Mouse (Mus musculus) spleen, adult 12 weeks (tissue): ENCODE data around the gene 4930451I11Rik.

Experiments used
- DNase-seq: peaks from one replicate; pipeline ENCODE4 v3.0.0; 2022; ENCODE audit warnings: low spot score

The 4930451I11Rik gene

DNA sequence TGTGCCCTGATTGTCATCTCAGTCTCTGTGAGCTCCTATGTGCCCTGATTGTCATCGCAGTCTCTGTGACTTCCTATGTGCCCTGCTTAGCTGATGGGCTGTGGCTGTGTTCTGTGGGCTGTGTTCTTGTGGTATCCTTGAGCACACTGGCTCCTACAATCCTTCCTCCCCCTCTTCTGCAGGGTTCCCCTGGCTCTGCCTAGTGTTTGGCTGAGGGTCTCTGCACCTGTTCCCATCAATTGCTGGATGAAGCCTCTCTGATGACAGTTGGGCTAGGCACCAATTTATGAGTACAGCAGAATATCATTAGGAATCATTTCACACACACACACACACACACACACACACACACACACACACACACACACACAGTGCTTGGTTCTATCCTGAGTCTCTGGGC, 1.9 kb upstream of the 4930451I11Rik start:
- no peak for DNase-seq

DNA sequence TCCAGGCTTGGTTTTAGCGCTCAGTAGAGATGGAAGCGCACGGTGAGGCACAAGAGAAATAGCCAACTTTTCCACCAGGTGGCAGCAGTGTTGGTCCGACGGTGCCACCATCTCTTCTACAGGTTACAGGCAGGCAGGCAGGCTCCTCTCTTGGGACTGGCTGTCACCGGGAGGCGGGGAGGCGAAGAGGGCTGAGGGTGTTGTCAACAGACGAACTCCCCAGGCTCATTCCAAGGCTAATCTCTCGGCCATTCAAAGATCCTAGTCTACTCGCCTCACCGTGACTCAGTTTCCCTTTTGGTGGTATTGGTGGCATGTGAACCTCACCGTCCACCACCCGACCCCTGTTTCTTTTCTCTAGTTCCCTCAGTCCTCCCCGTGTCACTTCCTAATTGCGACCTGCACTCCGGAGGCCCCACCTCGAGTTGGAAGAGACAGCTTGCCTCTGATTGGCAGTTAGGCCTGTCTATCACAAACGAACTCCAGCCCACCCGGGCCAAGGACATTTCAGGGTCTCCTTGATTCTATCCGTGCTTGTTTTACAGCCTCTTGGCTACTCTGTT, 678 bp upstream of the 4930451I11Rik start:
- DNase-seq = peak; percentile 60

DNA sequence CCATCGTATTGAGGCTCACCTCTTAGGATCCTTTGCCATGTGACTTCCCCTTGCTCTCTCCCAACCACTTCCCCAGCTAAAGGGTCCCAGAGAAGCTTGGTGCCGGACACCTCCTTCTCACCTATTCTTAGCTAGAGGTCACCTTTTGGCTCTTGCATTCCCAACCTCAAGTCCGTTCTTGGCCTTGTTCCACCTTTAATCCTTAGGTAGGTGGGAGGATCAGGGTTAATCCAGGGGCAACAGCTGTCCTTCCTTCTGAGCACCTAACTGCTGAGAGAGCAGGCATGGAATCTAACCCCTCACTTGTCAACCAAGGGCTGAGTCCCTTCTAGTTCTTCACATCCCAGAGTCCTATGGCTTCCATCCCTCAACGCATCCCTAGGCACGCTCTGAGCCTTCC, 5.5 kb downstream of the 4930451I11Rik start:
- no peak for DNase-seq

DNA sequence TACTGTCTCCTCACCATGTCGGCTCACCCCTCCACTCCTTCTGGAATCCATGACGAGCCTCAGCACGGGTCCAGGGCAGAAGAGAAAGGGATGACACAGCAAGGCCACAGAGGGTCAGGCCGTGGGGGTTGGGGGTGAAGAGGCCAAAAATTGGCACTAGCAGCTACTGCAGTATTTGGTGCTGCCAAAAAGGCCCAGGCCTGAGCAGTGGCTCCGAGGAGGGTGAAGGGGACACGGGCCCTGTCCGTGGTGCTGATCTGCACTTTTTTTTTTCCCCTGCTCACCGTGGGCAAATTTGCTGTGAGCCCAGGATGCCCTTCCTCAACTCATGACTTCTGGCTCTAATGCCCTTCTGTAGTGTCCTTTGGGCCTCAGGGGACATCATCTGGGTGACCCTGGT, 6.0 kb downstream of the 4930451I11Rik start:
- no peak for DNase-seq

DNA sequence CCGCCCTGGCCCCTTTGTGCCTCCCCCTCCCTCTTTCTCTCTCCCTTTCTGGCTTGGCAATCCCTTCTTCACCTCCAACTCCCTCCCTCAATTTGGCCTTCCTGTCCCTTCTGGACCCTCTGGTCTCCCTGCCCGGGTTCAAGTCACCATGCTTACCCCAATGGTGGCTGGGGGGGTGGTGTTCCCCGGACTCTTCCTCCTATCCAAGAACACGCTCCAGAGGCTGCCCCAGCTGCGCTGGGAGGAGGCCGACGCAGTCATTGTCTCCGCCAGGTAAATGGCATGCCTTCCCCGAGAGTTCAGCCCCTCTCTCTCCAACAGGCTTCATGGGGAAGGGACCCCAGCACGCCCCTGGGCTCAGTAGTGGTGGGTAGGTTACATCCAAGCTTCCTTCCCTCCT, 7.5 kb downstream of the 4930451I11Rik start:
- DNase-seq = no peak

DNA sequence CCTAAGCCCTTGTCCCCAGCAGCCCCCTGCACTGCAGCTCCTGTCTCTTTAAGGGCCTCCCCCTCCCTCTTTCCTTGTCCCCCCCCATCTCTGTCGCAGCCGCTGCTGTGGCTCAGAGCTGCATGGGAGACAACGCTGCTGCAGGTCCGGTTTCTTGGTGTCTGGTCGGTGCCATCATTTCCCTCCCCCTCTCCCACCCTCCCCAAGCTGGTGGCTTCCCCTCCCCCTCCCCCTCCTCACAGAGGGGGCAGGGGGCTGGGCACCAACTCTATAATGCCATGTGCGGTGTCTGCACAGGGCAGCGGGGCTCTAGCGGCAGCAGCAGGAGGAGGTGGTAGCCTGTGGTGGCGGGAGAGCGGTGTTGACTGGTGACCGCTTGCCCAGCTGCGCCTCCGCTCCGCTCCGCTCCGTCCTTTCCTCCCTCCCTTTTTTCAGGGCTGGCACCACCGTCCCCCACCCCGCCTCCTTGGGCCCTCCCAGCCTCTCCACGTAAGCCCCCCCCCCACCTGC, 8.2 kb downstream of the 4930451I11Rik start:
- DNase-seq = no peak

DNA sequence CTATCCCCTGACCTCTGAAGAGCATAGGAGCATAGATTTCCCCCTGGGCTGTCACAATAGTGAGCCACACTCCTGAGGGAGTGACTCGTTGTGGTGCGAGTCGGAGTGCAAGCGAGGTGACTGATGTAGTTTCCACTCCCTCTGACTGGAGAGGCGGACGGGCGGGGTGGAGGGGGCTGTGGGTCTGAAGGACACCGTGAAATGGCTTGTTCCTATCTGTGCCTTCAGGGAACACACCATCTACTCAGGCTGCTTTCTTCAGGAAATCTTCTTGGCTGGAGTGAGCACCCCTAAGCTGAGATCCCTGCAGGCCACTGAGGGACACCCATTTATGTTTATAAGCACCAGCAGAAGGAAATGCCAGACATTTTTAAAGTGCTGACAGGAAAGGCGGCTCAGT, 8.7 kb downstream of the 4930451I11Rik start:
- no peak for DNase-seq

DNA sequence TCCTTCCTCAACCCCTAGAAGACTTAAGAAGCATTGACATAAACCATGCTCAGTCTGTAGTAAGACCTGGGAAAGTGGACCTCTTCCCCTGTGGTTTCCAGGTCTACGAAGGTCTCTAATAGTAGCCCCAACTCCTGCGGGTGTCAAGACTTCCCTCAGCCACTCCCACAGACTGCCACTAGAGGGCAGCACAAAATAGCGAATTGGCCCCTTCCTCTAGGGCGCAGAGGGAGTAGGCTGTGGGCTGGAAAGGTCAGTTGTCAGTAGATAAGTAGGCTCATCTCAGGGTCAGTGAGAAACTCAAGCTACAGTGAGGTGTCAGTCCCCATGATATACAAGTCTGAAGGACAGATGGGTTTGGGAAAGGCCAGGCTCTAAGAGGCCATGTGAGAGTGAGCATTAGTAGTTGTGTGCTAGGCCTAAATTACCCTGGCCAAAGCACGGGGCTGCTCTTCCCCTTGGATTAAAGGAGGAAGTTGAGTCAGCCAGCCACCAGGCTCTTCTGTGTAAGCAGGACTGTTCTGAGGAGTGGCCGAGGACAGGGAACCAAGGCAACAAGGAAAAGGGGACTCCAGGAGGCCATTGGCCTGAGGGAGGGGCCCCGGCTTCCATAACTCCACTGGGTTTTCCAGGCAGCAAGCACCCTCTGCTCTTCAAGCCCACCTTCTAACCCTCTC, 9.5 kb downstream of the 4930451I11Rik start:
- peak; percentile 63 for DNase-seq

DNA sequence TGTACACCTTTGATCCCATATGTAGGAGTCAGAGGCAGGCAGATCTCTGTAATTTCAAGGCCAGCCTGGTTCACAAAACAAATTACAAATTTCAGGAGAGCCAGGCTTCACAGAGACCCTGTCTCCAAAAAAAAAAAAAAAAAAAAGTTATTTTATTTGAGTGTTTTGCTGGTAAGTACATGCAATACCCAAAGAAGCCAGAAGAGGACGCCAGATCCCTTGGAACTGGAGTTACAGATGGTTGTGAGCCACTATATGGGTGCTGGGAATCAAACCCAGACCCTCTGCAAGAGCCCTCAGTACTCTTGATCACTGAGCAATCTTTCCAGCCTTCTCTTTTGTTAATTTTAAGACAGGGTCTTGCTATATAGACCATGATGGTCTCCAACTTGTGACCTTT, 12.6 kb downstream of the 4930451I11Rik start:
- no peak for DNase-seq

DNA sequence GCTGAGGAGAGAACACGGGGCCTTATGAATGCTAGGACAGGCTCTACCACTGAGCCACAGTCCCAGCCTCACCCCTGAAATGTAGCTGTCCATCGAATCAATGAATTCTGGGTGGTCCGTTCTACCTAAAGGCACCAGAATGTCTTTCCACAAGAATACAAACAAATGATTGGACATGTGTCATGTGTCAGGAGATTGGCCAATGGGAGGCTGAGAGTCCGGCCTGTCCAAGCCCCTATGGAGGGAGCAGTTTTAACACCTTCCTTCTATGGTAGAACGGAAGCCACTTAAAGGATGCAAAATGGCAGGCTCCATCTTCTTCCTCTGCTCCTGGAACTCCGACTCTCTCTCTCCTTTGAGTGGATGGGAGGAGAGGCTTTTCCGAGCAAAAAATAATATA, 13.8 kb downstream of the 4930451I11Rik start:
- no peak for DNase-seq

DNA sequence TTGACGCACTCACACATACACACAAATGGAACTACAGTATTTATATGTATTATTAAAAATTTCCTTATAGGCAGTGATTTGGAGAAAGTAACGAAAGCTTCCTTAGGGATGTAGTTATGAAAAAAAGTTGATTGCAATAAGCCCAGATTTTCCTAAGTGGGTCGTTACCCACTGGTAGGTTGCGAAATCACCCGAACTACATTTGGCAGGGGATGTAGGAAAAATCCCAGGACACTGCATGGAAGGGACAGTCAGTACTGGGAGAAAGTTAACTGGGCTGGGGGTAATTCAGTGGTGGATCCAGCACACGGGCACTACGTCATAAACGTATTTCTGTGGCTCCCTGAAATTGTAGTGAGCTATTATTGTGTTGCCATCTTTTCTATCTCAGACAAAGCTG, 14.9 kb downstream of the 4930451I11Rik start:
- no peak for DNase-seq

DNA sequence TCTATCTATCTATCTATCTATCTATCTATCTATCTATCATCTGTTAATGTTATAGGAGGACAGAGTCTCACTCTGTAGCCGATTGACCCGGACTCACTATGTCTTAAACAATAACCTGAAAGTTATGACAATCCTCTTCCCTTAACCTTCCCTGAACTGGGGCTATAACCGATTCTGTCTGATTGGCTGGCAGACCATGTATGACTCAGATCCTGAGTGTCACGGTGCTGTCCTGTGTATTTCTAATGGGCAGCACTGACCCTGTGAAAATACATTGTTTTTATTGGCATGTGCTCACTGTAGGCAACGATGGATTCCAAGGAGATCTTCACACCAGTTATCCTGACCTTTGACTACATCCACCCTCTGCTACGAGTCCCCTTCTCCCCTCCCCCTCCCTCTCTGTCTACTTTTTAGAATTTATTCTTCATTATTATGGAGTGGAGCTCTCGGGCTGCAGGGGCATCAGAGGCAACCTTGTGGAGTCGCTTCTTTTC, 15.7 kb downstream of the 4930451I11Rik start:
- DNase-seq = no peak

DNA sequence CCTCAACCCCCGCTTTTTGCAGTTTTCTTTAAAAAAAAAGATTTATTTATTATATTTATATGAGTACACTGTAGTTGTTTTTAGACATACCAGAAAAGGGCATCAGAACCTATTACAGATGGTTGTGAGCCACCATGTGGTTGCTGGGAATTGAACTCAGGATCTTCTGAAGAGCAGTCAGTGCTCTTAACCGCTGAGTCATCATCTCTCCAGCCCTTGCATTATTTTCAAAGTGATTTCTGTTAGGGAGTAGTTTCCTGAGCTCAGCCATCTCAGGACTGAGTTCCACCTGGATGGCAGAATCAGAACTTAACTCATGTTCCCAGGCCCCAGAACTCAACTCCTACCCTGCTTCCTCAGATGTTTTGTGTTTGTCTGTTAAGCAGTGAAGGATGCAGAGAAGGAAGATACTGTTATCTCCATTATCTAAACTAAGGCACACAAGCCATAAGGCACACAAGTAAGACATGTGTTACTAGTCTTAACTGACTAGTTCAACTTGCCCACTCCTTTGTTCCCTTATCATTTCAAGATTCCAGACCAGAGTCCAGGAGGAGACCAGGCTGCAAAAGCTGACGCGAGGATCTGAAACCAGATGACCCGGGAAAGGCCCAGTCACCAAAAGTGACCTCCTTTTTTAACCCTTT, 21.6 kb downstream of the 4930451I11Rik start:
- DNase-seq = no peak

DNA sequence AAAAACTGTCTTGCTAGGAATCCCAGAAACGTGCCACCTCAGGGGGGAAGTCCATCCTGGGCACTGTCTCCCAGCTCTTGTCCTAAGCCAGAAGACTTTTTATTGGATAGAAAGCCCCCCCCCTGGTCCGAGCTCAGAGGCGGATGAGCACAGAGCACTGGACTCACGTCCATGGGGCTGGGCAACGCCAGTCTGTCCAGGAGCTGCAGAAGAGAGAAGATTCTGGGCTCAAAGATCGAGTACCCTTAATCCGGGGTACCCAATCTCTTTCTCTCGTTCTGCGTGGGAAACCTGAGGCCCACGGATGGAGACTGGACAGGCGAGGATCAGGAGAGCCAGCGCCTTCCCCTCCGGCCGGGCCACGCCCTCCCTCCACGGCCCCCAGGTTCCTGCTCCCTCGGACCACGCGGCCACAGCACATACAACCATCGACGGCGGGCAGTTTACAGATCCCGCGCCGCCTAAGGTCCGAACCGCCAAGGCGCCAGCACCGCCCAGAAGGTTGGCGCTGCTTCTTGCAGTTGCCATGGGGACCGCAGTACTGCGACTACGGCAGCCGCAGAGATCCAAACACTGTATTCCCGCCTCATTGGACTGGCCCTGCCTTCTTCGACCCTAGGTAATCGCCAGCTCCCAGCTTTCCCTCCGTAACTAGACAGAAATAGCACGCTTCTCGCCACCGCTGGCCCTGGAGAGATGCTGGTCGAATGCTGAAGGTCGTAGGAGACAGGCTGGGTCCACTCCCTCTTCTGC, 22.6 kb downstream of the 4930451I11Rik start:
- DNase-seq = peak; percentile 72

DNA sequence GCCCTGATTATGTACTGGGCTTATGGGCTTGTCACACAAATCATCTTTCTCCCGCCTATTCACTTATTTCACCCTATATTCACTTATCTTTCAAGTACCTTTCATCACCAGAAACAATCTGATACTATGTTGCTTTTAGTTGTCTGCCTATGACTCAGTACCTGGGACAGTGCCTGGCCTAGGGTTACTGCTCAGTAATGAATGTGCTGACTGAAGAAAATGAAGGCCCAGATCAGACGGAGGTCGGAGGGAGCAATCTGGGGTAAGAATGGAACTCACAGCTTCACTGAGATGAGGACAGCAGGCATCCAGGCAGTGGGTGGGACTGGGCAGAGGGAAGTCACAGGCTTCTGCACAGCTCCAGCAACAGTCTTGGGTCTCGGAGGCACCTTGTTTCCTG, 24.0 kb downstream of the 4930451I11Rik start:
- DNase-seq = no peak

DNA sequence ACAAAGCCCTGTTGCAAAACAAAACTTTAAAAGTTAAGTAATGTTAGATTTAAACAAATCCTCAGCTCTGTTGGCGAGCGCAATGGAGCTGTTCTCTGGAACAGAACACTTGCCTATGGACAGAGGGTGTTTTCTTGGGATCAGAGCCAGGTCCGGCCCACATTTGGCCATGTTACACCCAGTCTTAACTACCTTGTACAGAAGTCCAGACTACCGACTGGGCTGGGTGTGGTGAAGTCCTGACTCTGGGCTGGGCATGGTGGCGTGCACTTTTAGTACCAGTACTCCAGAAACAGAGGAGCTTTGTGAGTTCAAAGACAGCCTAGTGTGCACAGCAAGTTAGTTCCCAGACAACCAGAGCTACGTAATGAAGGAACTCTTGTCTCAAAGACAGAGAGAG, 24.5 kb downstream of the 4930451I11Rik start:
- DNase-seq = no peak

DNA sequence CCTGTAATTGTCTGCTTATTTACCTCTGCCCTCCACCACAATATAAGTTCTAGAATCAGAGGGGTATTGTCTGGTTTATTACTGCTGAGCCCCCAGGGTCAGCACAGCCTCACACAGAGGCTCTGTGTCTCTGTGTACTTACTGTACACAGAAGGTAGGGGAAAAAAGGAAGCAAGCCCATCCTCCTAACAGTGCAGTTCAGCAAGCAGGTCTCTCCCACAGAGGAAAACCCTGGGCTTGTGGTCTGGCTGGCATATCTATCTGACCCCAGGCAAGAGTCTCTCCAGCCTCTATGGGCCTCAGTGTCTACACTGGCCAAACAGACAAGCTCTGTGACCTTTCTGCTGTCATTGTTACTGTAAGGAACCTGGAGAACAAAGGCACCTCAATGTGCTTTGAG, 27.7 kb downstream of the 4930451I11Rik start:
- no peak for DNase-seq

DNA sequence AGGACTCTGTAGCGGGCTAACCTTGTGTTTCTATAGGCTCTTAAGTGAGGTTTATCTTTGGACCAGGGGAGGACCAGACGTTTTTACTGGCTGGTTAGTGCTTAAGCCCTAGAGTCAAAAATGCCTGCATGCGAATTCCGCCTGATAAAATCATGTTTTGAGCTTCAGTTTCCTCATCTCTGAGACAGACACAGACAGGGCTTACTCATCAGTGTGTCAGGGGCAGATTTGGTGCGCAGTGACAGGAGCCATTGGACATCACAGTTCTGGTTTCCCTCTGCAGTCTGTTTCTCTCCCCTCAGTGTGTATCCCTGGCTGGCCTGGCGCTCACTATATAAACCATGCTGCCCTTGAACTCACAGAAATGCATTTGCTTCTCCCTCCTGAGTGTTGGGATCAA, 28.3 kb downstream of the 4930451I11Rik start:
- DNase-seq = no peak

DNA sequence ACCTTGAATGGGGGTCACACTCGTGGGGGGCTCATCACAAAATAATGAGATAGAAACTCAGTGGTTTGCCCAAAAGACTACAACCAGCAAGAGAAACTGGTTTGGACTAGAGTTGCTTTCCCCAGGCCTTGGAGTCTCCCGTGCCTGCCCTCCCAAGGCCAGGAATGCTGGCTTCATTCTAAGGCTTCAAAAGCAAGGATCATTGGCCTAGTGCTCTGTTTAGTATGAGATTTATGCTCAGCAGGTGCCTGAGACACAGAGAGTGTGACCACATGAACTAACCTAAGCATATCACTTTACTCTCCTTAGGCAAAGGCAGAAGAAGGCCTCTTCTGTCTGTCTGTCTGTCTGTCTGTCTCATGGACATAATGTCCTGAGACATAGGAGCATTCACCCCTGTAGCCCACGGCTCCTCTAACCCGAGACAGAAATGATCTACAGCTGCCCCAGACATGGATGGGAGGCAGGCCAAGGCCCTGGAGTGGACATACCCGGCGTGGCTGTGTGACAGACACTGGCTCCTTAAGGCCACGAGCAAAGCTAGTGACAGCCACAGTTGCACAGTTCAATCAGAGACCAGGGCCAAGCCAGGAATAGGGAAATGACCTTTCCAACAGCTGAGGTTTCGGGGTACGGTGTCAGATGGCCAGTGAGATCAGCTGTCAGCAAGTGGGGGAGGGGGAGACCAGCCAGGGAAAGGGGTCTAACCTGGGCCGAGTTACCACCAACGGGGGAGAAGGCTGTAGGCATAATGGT, 29.1 kb downstream of the 4930451I11Rik start:
- no peak for DNase-seq

DNA sequence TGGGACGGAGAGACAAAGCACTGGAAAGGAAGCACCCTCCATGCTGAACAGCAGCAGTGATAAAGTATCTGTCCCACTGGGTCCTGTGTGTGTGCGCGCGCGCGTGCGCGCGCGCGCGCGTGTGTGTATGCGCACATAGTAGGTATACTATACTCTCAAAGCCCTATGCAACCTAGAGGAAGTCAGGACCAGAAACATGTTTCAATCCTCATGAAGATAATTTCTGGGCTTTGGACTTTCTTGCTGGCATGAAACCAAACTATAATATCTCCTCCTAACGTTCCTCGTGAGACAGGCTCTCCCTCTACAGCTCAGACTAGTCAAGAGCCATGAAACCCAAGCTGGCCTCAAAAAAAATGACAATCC, 30.4 kb downstream of the 4930451I11Rik start:
- DNase-seq = no peak

DNA sequence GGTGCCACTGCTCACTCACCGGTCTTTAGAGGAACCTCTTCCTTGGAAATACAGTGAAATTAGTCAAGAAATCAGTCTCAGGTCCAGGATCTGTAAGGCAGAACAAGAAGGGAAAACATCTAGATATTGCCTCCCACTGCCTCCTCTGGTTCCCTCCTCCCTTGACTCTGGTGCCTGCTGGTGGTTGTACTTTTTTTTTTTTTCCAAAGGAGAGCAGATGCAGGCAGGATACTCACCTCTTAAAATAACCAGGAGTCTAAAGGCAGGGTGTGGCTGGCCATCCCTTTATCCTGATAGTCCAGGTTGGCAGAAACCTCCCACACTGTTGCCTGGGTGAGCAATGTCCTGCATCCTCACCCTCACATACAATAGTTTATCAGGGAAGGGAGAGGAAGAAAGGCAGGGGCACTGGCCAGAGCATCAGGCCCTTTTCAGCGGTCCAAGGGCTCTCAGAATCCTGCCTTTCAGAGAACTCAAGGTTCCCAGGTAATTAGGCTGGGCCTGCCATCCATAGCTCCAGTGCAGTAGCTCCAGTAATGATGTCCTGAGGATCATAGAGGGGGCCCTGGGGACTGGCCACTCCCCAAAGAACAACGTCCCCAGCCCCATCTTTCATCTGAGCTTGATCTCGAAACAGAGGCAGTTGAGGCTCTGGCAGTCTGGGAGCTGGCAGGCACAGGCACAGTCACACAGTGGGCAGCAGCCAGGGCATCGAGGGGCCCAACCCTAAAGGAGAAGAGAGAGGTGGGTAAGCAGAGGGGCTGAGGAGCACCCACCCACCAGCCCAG, 31.0 kb downstream of the 4930451I11Rik start:
- no peak for DNase-seq
